Mouse (Mus musculus) adrenal gland, adult (tissue): ENCODE data around the gene B3gntl1.

ENCODE experiments used
- DNase-seq, 2 experiments: peaks; one replicate each; pipeline ENCODE4 v3.0.0; 2022 to 2023; ENCODE audit warnings: low spot score in 1 of 2; ENCODE audit not compliant: inconsistent age in 2 of 2

Gene B3gntl1

DNA sequence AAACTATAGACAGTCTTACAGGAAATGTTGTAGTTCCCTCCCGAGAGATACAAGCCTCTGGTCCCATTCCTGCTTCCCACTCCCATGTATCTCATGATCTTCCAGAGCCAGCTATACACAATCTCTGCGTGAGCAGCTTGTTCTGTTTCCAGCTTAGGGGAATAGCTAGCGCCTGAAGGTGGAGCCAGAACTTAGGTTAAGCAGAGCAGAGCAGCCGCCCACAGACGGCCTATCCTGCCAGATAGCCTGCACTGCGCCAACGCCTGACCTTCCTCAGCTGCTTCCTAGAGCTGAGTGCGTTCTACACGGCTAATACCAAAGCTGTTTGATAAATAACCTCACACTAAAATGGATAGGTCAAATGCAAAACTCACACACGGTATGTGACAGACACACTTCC, 23.1 kb downstream of the B3gntl1 start:
- peak; percentile 41 to 74 for DNase-seq

DNA sequence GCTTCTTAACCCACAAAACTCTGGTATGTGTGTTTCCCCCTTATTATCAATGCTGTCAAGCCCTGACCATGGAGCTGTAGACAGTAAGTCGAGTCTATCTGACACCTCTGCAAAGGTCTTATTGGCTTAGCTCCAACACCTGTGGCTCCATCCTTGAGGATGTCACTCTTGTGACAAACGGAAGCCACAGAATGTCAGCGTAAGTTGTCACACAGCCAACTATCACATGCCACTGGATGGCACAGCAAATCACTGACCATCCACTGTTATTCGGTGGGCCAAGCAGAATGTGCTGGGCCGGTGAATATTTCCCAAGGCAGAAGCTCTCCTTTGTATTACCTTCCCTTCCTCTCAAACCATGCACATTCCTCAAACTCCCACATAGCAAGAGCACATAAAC, 24.8 kb downstream of the B3gntl1 start:
- DNase-seq = no peak

DNA sequence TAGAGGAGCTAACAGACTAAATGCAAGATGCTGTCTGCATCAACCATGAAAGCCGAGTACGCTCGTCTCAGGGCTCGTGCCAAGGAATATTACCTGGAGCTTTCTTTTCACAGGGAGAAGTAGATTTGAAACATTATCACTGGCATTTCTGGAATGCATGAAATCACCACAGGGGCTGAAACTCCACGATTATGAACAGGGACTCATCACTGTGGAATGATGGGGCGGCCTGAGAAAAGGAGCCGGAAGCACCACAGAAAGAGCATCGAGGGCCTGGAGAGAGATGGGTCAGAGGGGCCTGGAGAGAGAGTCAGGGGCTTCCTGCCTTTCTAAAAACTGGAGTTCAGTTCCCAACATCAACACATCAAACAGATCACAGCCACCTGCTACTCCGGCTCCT, 25.6 kb downstream of the B3gntl1 start:
- DNase-seq = no peak

DNA sequence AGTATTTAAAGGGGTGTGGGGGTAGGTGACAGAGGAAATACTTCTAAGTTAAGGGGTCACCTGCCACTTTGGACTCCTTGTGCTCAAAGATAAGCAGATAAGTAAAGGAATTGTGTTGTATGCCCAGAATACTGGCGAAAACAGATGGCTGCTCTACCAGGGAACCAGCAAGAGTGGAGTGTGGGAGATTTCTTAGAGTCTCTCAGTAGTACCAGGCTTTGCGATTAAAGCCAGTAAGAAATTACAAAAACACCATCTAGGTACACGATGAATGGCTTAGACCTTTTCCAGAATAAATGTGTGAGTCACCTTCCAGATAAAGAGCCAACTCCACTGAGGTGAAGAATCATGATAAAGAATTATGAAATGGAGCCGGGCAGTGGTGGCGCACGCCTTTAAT, 27.6 kb downstream of the B3gntl1 start:
- DNase-seq = no peak

DNA sequence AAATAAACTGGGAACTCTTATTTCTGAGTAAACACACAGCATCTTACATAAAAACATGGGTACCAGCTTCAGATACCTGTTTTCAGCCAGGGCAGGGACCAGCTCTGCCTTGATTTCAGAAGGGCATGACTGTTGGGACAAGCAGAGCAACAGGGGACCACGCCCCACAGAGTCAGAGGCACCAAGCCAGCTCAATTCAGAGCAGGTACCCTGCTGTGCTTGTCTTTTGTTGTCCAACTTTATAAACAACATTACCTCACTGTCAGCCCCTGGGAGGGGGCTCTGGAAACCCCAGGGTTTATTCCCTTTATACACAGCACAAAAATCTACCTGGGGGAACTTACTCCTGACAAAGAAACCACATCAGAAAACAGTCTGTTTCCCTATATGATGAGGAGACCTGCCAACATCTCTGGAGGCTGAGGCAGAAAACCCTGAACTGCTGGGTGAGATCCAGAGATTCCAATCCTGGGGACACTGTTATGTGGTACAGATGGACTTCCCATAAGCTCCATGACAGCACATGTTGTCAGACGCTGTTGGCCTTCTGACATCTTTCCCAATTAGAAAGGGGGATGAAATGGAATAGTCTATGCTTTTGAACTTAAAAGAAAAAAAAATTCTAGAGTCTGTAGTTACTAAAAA, 31.3 kb downstream of the B3gntl1 start:
- no peak for DNase-seq

DNA sequence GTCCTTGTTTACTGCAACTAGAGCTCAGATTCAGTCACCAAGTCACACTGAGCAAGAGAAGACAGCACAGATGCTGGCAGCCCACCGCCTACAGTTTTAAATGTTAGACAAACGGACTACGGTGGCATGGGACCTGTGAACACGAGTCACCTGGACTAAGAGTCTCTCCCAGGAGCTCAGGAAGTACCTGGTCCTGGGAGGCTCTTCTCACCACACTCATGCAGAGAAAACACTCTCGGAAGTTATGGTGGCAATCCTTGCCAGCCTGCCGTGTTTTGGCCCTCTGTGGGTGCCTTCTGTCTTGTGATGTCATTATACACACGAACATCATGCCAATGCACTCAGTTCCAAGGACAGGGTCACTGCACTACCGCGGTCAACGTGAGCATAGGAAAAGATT, 36.3 kb downstream of the B3gntl1 start:
- DNase-seq = no peak

DNA sequence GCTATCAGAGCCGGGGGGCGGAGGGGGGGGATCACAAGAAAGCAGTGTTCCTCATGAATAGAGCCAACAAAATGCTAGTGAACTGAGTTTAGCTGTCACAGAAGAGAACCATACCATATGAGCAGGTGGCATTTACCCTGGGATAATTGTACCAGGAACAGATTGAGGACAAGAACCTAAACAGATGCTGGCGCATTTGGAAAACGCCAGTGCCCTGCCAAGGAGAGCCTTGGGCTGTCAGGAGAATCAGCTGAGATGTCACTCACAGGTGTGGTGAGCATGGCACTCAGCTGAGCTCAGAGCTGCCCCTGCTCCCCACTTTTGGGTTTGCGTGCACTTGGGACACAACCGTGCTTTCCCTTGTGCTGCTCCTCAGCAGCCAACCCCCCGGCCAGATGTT, 41.5 kb downstream of the B3gntl1 start:
- DNase-seq = no peak

DNA sequence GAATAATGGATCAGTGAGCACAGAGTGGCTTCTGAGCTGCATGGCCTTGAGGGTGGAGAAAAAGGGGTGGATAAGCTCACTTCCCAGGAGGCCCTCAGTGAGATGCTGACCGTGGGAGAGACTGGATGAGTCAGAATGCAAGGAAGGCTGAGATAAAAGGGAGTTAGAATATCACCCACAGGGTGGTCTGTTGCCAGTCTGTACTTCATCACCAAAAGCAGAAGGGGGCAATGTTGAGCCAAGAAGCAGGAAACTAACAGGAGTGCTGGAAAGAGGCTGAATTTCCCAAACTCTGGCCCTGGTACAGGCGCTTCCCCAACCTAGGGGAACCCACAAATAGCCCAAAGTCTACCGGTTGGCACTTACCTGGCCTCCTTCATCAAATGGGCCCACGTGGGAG, 42.5 kb downstream of the B3gntl1 start:
- DNase-seq = peak in 1 of 2 experiments; percentile 62

DNA sequence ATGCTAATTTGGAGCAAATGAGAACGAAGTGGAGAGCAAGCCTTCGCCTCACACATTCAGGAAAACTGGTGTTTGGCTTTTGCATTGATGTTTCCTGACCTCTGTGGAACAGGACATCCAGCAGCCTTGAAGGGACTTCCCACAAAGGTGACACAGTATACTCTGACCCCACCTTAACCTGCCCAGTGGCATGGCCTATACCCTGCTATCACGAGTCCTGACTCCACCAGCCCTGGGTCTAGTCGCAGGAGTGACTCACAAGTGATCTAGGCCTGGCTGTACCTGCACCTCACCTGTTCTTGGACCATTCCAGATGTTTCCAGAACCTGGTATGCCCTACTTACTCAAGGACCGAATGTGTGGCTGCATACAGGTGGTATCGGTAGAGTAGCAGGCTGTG, 43.4 kb downstream of the B3gntl1 start:
- no peak for DNase-seq

DNA sequence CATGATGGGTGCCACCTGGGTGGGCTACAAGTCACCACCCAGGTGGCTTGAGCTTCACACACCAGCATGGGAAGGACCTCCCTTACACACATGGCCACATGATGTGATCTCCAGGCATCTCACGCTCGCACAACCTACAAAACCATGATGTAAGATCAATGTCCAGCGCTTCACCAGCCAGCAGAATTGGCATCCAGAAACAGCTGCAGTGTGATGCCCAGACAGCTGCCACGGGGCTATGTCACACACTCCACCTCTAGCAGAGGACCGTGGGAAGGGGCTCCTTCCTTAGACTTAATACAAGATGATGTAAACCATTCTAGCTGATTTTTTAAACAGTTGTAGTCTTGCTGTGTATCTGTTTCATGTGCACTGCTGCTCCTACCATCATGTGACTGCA, 45.4 kb downstream of the B3gntl1 start:
- DNase-seq = no peak

DNA sequence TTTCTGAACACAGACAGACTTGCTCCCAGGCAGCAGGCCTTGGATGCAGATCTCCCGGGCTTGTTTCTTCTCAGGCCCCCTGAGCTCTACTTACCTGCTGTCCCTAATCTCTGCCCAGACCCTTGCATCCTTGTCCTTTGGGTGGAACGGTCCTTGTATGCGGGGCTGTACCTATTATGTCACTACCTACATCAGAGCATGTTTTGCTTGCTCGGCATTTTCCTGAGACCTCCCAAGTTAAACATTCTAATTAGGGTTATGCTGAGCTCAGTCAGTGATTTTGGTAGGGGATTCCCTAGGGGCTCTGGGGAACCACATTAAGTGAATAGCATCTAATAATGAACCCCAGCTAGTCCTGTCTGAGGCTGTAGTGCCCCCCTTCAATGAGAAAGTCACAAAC, 47.9 kb downstream of the B3gntl1 start:
- DNase-seq = no peak

DNA sequence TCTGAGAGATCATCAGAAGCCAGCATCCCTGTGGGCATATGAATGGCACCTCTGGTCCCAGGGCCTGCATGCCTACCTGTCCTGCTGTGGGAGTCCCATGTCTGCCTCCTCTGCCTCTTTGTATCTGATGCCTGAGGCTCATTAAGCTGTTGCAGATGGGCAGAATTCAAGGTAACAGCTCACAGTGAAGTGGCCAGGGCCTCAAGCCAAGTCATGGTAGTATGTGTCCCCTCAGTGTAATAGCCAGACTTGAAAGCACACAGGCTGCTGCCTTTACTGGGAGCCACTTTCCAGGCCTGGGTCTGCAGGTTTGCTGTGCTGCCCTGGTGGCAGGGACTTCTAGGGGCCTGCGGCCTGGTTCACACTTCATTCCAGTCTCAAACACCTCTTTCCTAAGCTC, 55.6 kb downstream of the B3gntl1 start:
- DNase-seq = no peak

DNA sequence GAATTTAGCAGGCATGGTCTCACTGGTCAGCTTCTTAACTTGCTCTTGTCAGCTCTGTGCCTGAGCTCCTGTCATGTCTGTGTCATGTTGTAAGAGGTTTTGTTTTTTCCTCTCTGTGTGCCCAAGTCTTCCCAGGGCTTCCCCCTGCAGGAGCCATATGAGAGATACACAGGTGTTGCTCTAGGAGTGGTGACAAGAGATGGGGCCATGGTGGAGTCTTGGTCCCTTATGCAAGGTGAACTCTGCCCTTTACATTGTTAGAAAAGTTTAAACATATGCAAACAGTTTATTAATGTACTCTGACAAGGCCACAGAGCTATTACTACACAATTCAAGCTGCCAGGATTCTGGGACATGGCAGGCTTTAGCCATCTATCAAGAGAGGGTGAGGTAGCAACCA, 56.5 kb downstream of the B3gntl1 start:
- DNase-seq = peak in 1 of 2 experiments; percentile 69

DNA sequence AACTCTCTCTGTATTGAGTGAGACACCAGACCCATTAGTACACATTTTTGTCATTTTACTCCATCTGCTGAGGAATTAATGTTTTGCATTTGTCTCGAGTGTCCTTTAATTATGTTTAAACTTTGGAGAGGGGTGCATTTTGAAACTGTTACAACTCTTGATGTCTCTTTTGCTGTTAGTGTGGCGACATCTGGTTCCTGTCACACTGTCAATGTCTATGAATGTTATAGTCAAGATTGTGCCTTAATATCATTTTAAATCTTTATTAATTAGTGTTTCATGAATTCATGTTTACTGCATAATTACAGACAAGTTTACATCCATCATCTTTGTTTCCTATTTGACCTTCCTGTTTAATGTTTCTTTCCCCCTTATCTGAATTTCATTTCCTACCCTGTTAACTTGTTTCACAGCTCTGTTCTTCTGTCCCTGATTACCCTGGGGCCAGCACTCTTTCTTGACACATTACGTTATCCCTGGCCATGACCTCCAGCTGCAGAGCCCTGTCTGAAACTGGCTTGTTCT, 56.9 kb downstream of the B3gntl1 start:
- no peak for DNase-seq

DNA sequence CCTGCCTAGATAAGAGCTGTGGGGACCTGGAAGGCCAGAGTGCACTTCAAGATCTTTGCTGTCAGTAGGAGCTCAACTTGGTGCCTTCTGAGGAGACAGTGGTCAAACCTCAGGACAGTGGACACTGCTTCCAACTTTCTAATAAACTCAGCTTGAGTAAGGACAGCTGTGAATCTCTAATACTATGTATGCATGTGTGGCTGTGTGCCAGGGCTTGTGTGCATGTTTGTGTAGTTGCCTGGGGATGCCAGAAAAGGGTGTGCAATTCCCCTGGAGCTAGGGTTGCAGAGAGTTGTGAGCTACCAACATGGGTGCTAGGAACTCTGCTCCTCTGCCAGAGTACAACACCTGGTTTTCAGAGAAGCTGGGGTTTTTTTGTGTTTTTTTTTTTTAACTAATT, 62.0 kb downstream of the B3gntl1 start:
- no peak for DNase-seq

DNA sequence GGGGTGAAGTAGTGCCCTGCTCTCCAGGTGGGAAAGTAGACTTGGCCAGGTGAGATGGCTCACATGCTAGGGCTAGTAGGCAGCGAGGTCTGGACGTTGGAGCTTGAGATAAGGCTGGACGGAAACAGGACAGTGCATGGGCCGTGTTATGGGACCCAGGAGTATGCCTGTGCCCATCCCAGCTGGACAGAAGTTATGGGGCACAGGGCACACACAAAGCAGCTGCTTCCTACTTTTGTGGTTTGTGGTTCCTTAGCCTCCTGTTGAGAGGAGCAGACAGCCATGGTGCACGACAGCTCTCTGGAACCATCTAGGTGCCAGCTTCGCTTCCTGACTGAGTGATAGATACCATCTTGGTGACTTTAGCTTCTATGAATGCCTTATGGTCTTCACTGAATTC, 67.3 kb downstream of the B3gntl1 start:
- no peak for DNase-seq

DNA sequence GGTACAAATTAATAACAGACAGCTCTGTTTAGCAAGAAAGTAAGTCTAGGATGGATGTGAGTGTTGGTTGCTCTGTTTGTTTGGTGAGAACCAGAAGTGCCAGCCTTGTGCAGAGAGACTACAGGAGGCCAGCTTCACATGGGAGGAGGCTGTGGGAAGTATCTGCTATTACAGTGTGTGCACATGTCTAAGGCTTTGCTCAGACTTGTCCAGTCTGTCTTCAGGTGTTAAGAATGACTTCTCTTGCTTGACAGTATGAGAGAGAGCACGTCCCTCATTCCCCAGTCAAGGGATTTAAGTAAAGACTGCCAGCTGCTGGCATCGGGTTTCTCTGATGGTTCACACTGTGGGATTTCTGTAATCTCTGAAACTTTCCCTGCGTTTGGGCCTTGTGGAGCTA, 71.5 kb downstream of the B3gntl1 start:
- DNase-seq = no peak

DNA sequence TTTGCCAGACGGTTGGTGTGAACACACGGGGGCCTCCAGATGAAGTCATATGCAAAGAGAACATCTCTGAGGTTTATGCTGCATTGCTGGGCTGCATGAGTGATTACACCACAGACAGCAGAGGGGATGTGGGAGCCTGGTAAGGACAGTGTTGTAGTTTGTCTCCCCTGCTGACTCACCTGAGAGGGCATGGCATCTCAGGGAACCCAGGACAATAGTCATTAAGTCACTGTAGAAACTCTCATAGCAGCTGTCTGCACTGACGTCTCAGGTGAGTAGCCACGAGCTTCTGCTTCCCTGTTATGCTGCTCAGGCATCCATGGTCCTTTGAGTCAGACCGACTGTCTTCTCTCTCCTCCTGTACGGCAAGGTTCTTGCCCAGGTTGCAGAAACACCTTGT, 75.7 kb downstream of the B3gntl1 start:
- no peak for DNase-seq

DNA sequence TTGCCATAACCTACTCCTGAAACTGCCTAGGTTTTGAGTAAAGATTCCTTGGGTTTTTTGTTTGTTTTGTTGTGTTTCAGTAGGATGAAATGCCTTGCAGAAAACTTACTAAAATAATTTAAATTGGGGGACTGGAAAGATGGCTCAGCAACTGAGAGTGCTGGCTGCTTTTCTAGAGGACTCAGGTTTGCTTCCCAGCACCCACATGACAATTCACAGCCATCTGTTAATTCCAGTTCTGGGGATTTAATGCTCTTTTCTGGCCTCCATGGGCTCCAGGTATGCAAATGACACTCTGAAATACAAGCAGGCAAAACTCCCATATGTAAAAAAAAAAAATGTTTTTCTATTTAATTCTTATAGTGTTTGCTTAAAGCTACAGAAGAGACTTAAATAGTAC, 91.1 kb downstream of the B3gntl1 start:
- no peak for DNase-seq
